Mouse (Mus musculus): ENCODE measurements at regions not wholly inside any gene's neighbourhood (a gene's known extent, or its start where the extent isn't known, plus 50 kb on each side); places are given as distances from the start of the nearest gene placed in this dataset.

GRCm38 (mm10) chr16:90666271-90666986, 60.8 kb downstream of the Mis18a start:
- no peak for DNase-seq (ENCODE audit: low spot score)

GRCm38 (mm10) chr16:90664086-90664485, 63.1 kb downstream of the Mis18a start:
- no peak for DNase-seq (ENCODE audit: low spot score)

- DNase-seq (ENCODE audit: low spot score): no peak
Measured at GRCm38 (mm10) chr16:90658050-90658449, 69.2 kb downstream of the Mis18a start.

GRCm38 (mm10) chr16:90657027-90657426, 70.2 kb downstream of the Mis18a start:
- DNase-seq (ENCODE audit: low spot score): no peak

- DNase-seq (ENCODE audit: low spot score): no peak
Measured at GRCm38 (mm10) chr16:90656571-90657011, 70.6 kb downstream of the Mis18a start.

- no peak for DNase-seq (ENCODE audit: low spot score)
Measured at GRCm38 (mm10) chr16:90654853-90655252, 72.4 kb downstream of the Mis18a start.

- no peak for DNase-seq (ENCODE audit: low spot score)
Measured at GRCm38 (mm10) chr16:90652821-90653220, 74.4 kb downstream of the Mis18a start.

- DNase-seq (ENCODE audit: low spot score): no peak
Measured at GRCm38 (mm10) chr16:90648161-90648560, 79.0 kb downstream of the Mis18a start.

GRCm38 (mm10) chr16:90642671-90643070, 84.5 kb downstream of the Mis18a start:
- DNase-seq (ENCODE audit: low spot score): no peak

GRCm38 (mm10) chr16:90635216-90635615, 92.0 kb downstream of the Mis18a start:
- DNase-seq (ENCODE audit: low spot score): no peak

GRCm38 (mm10) chr16:90629976-90630375, 97.2 kb downstream of the Mis18a start:
- no peak for DNase-seq (ENCODE audit: low spot score)

- DNase-seq (ENCODE audit: low spot score): no peak
Measured at GRCm38 (mm10) chr16:90629121-90629930, 97.9 kb downstream of the Mis18a start.

- no peak for DNase-seq (ENCODE audit: low spot score)
Measured at GRCm38 (mm10) chr16:90628605-90629120, 98.5 kb downstream of the Mis18a start.

- no peak for DNase-seq (ENCODE audit: low spot score)
Measured at GRCm38 (mm10) chr16:90626035-90626670, 101.1 kb downstream of the Mis18a start.

- no peak for DNase-seq (ENCODE audit: low spot score)
Measured at GRCm38 (mm10) chr16:90625301-90626034, 101.7 kb downstream of the Mis18a start.

- peak; percentile 69 for DNase-seq (ENCODE audit: low spot score)
Measured at GRCm38 (mm10) chr16:90624039-90624625, 103.1 kb downstream of the Mis18a start.

GRCm38 (mm10) chr16:90622677-90623225, 104.5 kb downstream of the Mis18a start:
- DNase-seq (ENCODE audit: low spot score): no peak

GRCm38 (mm10) chr16:90621761-90622411, 105.3 kb downstream of the Mis18a start:
- DNase-seq (ENCODE audit: low spot score): no peak

GRCm38 (mm10) chr16:90619565-90620311, 107.5 kb downstream of the Mis18a start:
- DNase-seq (ENCODE audit: low spot score): no peak

GRCm38 (mm10) chr16:90615791-90616190, 111.4 kb downstream of the Mis18a start:
- DNase-seq (ENCODE audit: low spot score): no peak

Data from ovary, adult 18-20 months (tissue).